Mouse (Mus musculus): ENCODE measurements around the gene Hmgb1.

Gene Hmgb1

GRCm38 (mm10) chr5:148996709-148997037, 187.6 kb downstream of the Hmgb1 start:
- no peak for DNase-seq (ENCODE audit: low spot score in 2 of 2)
